Mouse (Mus musculus): ENCODE measurements at regions not wholly inside any gene's neighbourhood (a gene's known extent, or its start where the extent isn't known, plus 50 kb on each side); places are given as distances from the start of the nearest gene placed in this dataset.

DNA sequence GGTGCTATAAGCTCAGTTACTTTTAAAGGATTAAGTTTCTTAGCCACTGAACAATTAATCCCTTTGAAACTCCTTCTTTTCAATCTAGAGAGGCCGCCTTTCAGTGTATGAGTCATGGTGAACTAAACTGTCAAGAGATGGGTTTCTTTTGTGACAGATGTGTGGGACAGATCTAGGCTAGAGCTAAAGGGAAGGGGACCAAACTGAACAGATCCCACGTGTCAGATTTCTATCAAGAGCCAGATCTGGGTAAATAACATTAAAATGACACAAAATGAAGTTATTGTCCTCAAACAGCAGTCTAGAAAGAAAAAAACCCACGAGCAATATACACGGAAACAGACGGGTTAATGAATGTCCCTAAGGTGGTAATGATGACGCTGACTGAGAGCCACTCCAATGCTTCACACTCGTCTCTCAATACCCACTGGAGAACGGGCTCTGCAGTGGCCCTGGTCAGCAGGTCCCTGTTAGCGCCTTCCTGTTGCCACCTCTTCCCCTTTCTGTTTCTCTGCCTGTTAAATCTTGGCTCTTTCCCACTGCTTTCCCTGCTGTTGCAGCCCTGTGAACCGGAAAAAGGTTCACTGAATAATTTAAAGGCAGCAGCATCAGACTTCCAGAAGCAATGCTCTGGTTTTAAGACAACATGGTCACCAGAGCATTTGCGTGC, 52.7 kb upstream of the Rab3gap2 start:
- no peaks in the 10 kb centered on the region for H3K4me1 ChIP-seq (replicated peaks; ENCODE audit: control insufficient read depth, insufficient read depth, low read length)
- no peaks in the 10 kb centered on the region for H3K27me3 ChIP-seq (ENCODE audit: control insufficient read depth, insufficient read depth, low read length)
- no peak for ATAC-seq (ENCODE audit: low FRiP score)
- no peak overlapping the region for H3K27ac ChIP-seq
- no peak overlapping the region for H3K9ac ChIP-seq
- H3K36me3 ChIP-seq (replicated peaks; ENCODE audit: control insufficient read depth, insufficient read depth): no peaks in the 10 kb centered on the region
- H3K4me3 ChIP-seq (replicated peaks; ENCODE audit: low read length): no peak overlapping the region
- WGBS: 47% methylated on average over 11 of the region's 11 CpGs
- no peak overlapping the region for H3K4me2 ChIP-seq (replicated peaks)
- peak; percentile 34 for DNase-seq (ENCODE audit: low spot score)
- H3K9me3 ChIP-seq (ENCODE audit: control insufficient read depth, low read length): no peaks in the 10 kb centered on the region

DNA sequence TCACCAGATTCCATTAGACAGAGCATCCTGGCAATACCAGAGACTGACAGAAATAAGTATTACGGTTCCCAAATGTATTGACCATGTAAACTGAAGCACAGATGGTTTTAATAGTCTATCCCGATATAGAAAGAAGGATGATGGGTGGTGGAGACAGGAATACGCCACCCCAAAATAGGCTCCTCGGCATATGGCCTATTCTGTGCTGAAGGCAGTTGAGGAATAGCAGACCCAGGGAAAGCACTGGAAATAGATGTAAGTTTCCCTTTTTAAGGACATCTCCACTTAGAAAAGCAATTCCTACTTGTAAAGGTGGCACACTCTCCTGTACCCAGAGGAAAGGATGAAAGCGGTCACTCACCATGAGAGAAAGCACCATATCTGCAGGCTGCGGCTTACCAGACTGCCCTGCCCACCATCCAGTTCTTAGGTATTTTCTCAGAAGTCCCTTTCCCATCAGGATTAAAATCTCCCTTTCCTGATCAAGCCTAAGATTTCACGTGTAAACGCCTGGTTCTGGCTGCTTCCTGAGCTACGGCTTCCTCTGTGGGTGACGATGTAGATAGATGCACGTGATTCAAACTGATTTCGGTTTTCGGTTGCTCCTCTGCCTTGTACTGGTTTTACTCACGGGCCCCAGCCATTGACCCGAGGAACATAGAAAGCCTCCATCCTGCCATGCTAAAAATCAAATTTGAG, 53.3 kb upstream of the Rab3gap2 start:
- Histone ChIP-seq H3K4me3 (replicated peaks; ENCODE audit: low read length) (no peak overlapping the region), H3K9ac (no peak overlapping the region), H3K4me2 (replicated peaks) (no peak overlapping the region), H3K36me3 (replicated peaks; ENCODE audit: control insufficient read depth, insufficient read depth) (no peaks in the 10 kb centered on the region), H3K9me3 (ENCODE audit: control insufficient read depth, low read length) (no peaks in the 10 kb centered on the region), H3K27ac (no peak overlapping the region), H3K4me1 (replicated peaks; ENCODE audit: control insufficient read depth, insufficient read depth, low read length) (no peaks in the 10 kb centered on the region), H3K27me3 (ENCODE audit: control insufficient read depth, insufficient read depth, low read length) (no peaks in the 10 kb centered on the region)
- WGBS: 78% methylated on average over 15 of the region's 15 CpGs
- ATAC-seq (ENCODE audit: low FRiP score) (no peak), DNase-seq (ENCODE audit: low spot score) (no peak)

DNA sequence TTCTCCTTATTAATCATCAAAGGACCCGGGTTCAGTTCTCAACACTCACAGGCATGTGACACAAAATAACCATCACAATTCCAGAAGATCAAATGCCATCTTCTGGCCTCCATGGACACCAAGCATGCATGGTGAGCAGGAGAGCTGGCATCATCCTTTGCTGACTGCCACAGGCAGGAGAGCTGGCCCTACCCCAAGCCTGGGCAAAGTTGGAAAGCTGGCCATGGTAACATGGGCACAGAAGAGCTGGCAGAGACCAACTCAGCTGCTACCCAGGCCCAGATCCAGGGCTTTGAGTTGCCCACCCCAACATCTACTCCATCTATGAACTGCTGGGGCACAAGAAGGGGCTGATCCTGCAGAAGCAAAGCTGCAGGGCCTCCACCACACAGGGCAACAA, 59.1 kb upstream of the Rab3gap2 start:
- Histone ChIP-seq H3K9me3 (ENCODE audit: control insufficient read depth, low read length) (no peaks in the 10 kb centered on the region), H3K27me3 (ENCODE audit: control insufficient read depth, insufficient read depth, low read length) (no peaks in the 10 kb centered on the region), H3K9ac (no peak overlapping the region), H3K4me1 (replicated peaks; ENCODE audit: control insufficient read depth, insufficient read depth, low read length) (no peaks in the 10 kb centered on the region), H3K27ac (no peak overlapping the region), H3K36me3 (replicated peaks; ENCODE audit: control insufficient read depth, insufficient read depth) (no peaks in the 10 kb centered on the region), H3K4me3 (replicated peaks; ENCODE audit: low read length) (no peak overlapping the region), H3K4me2 (replicated peaks) (no peak overlapping the region)
- ATAC-seq (ENCODE audit: low FRiP score): no peak
- WGBS: 94% methylated on average over 1 of the region's 1 CpGs
- no peak for DNase-seq (ENCODE audit: low spot score)

DNA sequence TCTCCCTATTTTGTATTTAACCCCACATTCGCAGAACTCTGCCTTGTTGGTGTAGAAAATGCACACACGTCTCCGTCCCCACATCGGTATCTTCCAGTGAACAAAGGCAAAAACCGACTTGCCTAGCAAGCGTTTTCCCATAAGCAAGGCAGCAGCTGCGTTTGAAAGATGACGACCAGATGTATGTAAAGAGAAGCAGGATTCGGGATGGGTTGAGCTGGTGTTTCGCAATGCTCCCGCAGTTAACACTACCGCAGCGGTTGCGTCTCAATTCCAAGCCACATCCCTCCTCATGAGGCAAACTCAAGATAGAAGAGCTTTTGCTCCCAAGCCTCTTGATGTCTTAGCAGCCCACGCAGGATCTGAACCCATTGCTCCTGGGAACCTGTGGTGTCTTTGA, 59.9 kb upstream of the Rab3gap2 start:
- no peak for DNase-seq (ENCODE audit: low spot score)
- Histone ChIP-seq H3K4me1 (replicated peaks; ENCODE audit: control insufficient read depth, insufficient read depth, low read length) (no peaks in the 10 kb centered on the region), H3K9ac (no peak overlapping the region), H3K9me3 (ENCODE audit: control insufficient read depth, low read length) (no peaks in the 10 kb centered on the region), H3K36me3 (replicated peaks; ENCODE audit: control insufficient read depth, insufficient read depth) (no peaks in the 10 kb centered on the region), H3K4me3 (replicated peaks; ENCODE audit: low read length) (no peak overlapping the region), H3K4me2 (replicated peaks) (no peak overlapping the region), H3K27me3 (ENCODE audit: control insufficient read depth, insufficient read depth, low read length) (no peaks in the 10 kb centered on the region), H3K27ac (no peak overlapping the region)
- 95% methylated on average over 15 of the region's 15 CpGs for WGBS
- ATAC-seq (ENCODE audit: low FRiP score): no peak

DNA sequence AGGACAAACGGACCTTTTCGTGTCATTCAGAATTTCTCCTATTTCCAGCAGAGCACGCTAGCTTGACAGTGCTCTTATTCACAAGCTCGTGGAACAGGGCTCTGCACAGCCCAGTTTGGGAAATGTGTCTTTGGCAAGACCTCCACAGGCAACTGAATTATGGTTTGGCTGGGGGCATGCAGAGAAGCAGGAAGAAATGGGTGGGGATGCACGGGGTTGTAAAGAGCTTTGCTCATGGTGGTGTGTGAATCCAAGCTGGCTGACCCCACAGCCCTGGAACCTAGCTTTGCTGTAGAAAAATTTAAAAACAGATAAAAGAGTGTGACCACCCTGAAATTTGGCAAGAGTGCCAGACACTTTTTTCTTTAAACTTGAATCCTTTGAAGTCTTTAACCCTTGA, 63.6 kb upstream of the Rab3gap2 start:
- ATAC-seq (ENCODE audit: low FRiP score): no peak
- Histone ChIP-seq H3K4me1 (replicated peaks; ENCODE audit: control insufficient read depth, insufficient read depth, low read length) (no peaks in the 10 kb centered on the region), H3K9me3 (ENCODE audit: control insufficient read depth, low read length) (no peaks in the 10 kb centered on the region), H3K36me3 (replicated peaks; ENCODE audit: control insufficient read depth, insufficient read depth) (no peaks in the 10 kb centered on the region), H3K4me2 (replicated peaks) (no peak overlapping the region), H3K27me3 (ENCODE audit: control insufficient read depth, insufficient read depth, low read length) (no peaks in the 10 kb centered on the region), H3K9ac (no peak overlapping the region), H3K27ac (no peak overlapping the region), H3K4me3 (replicated peaks; ENCODE audit: low read length) (no peak overlapping the region)
- no peak for DNase-seq (ENCODE audit: low spot score)
- WGBS: 84% methylated on average over 5 of the region's 5 CpGs

DNA sequence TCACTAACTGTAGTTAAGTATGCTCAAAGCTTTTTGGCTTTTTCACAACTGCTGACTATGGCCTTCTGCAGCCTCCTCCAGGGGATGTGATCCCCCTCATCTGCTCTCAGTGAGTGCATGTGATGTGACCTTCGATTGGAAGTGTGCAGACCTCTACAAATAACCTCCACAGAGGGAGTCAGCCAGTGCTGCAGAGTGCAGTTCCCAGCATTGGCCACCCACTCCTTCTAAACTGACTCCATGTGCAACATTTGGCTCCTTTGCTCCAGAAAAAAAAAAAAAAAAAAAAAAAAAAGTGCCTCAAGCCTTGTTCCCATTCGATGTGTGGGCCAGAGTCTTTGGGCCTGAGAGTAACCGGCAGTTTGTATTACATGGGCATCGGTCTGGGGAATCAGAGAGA, 75.7 kb upstream of the Rab3gap2 start:
- no peak for ATAC-seq (ENCODE audit: low FRiP score)

DNA sequence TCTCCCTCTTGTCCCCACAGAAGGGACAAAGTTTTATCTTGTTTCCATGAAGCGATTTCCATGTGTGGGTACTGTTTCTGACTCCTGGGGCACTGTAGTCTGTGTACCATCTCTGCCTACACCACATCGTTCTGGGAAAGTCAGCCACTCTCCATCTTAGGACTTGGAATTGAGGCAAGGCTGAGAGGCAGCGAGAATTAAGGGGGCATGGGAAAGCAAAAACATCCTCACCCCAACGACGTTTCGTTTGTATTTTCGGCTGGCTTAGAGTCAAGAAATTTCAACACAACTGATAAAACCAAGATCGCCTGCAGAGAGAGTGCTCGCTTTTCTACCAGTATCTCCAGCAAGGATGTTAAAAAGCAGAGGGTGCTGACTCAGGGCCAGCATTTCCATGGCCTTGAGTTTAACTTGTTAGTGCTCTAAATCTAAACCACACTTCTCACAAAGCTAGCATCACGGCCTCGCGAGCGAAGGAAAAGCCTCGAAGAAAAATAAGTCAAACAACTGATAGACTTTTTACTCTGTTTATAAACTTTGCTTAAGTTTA, 78.1 kb upstream of the Rab3gap2 start:
- no peaks in the 10 kb centered on the region for H3K4me1 ChIP-seq (replicated peaks; ENCODE audit: control insufficient read depth, insufficient read depth, low read length)
- H3K4me2 ChIP-seq (replicated peaks): no peak overlapping the region
- no peak overlapping the region for H3K9ac ChIP-seq
- no peaks in the 10 kb centered on the region for H3K27me3 ChIP-seq (ENCODE audit: control insufficient read depth, insufficient read depth, low read length)
- H3K4me3 ChIP-seq (replicated peaks; ENCODE audit: low read length): no peak overlapping the region
- no peaks in the 10 kb centered on the region for H3K36me3 ChIP-seq (replicated peaks; ENCODE audit: control insufficient read depth, insufficient read depth)
- H3K27ac ChIP-seq: no peak overlapping the region
- ATAC-seq (ENCODE audit: low FRiP score) (no peak), DNase-seq (ENCODE audit: low spot score) (no peak)
- no peaks in the 10 kb centered on the region for H3K9me3 ChIP-seq (ENCODE audit: control insufficient read depth, low read length)
- 80% methylated on average over 14 of the region's 14 CpGs for WGBS

More for the DNA sequence above, 75.7 kb upstream of the Rab3gap2 start:
- H3K9me3 ChIP-seq (ENCODE audit: control insufficient read depth, low read length): no peaks in the 10 kb centered on the region
- H3K27me3 ChIP-seq (ENCODE audit: control insufficient read depth, insufficient read depth, low read length): no peaks in the 10 kb centered on the region
- H3K4me3 ChIP-seq (replicated peaks; ENCODE audit: low read length): no peak overlapping the region
- 75% methylated on average over 4 of the region's 4 CpGs for WGBS
- H3K4me2 ChIP-seq (replicated peaks): no peak overlapping the region
- DNase-seq (ENCODE audit: low spot score): no peak
- no peak overlapping the region for H3K27ac ChIP-seq
- H3K9ac ChIP-seq: no peak overlapping the region
- H3K4me1 ChIP-seq (replicated peaks; ENCODE audit: control insufficient read depth, insufficient read depth, low read length): no peaks in the 10 kb centered on the region
- H3K36me3 ChIP-seq (replicated peaks; ENCODE audit: control insufficient read depth, insufficient read depth): no peaks in the 10 kb centered on the region

DNA sequence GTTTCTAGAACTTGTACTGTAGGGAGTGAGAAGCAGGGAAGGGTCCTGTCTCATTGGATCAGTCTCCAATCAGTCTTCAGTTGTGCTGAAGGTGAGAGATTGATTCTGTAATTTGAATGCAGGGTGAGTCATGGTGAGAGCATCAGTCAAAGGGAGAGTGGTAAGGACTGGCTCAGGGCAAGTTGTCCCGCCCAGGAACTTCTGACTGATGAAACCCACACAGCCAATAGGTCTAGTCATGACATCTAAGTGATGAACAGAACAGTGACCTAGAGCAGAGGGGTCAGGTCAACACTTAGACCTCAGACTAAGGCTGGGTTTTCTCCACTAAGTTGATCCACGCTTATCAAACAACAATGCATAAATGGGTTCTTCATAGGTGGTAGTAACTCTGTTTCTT, 82.4 kb upstream of the Rab3gap2 start:
- Histone ChIP-seq H3K4me2 (replicated peaks) (no peak overlapping the region), H3K36me3 (replicated peaks; ENCODE audit: control insufficient read depth, insufficient read depth) (no peaks in the 10 kb centered on the region), H3K27ac (no peak overlapping the region), H3K9ac (no peak overlapping the region), H3K4me1 (replicated peaks; ENCODE audit: control insufficient read depth, insufficient read depth, low read length) (no peaks in the 10 kb centered on the region), H3K4me3 (replicated peaks; ENCODE audit: low read length) (no peak overlapping the region), H3K27me3 (ENCODE audit: control insufficient read depth, insufficient read depth, low read length) (no peaks in the 10 kb centered on the region), H3K9me3 (ENCODE audit: control insufficient read depth, low read length) (no peaks in the 10 kb centered on the region)
- WGBS: 86% methylated on average over 2 of the region's 2 CpGs
- ATAC-seq (ENCODE audit: low FRiP score) (no peak), DNase-seq (ENCODE audit: low spot score) (no peak)

DNA sequence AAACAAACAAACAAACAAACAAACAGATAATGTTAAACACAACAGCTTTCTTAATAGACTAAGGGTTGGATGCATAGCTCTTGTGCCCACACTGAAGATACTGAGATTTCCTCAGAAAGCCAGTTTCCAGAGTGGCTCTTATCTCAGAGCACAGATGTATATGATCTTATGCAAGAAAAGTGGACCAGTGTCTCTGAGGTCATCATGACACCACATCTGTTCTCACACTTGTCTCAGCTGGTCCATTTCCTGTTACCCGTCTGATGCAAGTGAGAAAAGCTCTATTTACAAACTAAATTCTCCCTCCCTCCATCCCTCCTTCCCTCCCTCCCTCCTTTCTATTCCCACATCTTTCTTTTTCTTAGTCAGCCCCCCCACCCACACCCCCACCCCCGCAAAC, 83.5 kb upstream of the Rab3gap2 start:
- Histone ChIP-seq H3K4me3 (replicated peaks; ENCODE audit: low read length) (no peak overlapping the region), H3K36me3 (replicated peaks; ENCODE audit: control insufficient read depth, insufficient read depth) (no peaks in the 10 kb centered on the region), H3K9me3 (ENCODE audit: control insufficient read depth, low read length) (no peaks in the 10 kb centered on the region), H3K27me3 (ENCODE audit: control insufficient read depth, insufficient read depth, low read length) (no peaks in the 10 kb centered on the region), H3K4me2 (replicated peaks) (no peak overlapping the region), H3K9ac (no peak overlapping the region), H3K4me1 (replicated peaks; ENCODE audit: control insufficient read depth, insufficient read depth, low read length) (no peaks in the 10 kb centered on the region), H3K27ac (no peak overlapping the region)
- no peak for DNase-seq (ENCODE audit: low spot score)
- ATAC-seq (ENCODE audit: low FRiP score): no peak
- WGBS: 90% methylated on average over 2 of the region's 2 CpGs
